Mouse (Mus musculus): ENCODE measurements at regions not wholly inside any gene's neighbourhood (a gene's known extent, or its start where the extent isn't known, plus 50 kb on each side); places are given as distances from the start of the nearest gene placed in this dataset.

DNA sequence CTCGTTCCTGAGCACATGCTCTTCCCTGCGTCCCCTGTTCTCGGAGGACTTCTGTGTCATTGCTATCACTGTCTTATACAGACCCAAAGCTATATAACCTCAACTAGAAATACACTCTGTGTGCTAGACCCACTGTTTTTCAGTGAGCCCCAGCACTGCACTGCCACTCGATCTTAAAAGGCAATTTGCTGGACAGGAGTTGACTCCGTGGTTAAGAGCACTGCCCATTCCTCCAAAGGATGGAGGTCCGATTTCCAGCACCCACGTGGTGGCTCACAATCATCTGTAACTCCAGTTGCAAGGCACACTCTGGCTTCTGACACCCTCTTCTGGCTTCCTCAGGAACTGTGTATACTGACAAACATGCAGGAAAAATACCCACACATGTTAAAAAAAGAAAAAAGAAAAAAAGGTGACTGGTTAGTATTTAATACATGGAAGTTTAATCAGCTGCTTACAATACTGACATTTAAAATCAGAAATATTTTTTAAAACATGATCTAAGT lies 188.3 kb upstream of the Mkln1 start:
- TF ChIP-seq CTCF (IDR thresholded peaks at IDR 0.05; ENCODE audit: low read depth, low read length): no peak
- no peak for TF ChIP-seq POLR2A (IDR thresholded peaks at IDR 0.05; ENCODE audit: insufficient read depth, low read length)
- TF ChIP-seq EP300 (IDR thresholded peaks at IDR 0.05; ENCODE audit: insufficient read depth, low read depth, low read length): no peak
